Mouse (Mus musculus): ENCODE results near the gene Cmah.

The Cmah gene

DNA sequence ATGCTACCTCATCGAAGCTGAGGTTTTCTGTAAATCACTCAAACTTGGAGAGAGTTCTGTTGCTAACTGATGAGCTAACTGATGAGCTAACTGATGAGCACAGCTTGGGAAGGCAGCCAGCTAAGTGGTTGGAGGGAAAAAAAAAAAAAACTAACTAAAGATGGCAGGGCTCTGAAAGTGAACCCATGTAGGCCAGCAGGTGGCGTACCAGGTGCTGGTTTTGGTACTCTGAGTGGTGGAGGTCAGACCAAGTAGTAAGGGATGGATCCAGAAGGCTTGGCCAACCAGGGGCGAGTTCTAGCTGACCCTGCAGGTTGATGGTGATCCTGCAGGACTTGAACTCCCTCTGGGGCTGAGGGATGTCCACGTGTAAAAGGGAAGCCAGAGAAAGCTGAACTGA, 89.2 kb downstream of the Cmah start:
- peak; percentile 83 to 91 for DNase-seq (ENCODE audit: low spot score in 2 of 2)

DNA sequence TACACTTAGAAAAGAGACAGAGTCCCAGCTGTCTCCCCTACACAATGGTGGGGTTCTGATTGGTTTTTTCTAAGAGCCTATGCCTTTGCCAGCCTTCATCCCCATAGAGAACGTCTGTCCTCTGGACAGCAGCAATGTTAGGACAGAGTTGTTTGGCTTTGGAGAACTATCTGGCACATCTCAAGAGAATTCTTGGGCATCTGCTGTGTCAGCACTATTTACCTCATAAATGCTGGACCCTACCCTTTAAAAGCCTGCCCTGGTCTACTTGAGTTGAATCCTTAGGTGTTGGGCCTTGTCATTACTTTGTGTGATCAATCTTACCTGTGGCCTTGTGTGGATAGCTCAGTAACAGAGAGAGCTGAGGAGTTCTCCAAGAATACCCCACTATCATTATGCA, 90.8 kb downstream of the Cmah start:
- DNase-seq (ENCODE audit: low spot score in 2 of 2), result no peak

DNA sequence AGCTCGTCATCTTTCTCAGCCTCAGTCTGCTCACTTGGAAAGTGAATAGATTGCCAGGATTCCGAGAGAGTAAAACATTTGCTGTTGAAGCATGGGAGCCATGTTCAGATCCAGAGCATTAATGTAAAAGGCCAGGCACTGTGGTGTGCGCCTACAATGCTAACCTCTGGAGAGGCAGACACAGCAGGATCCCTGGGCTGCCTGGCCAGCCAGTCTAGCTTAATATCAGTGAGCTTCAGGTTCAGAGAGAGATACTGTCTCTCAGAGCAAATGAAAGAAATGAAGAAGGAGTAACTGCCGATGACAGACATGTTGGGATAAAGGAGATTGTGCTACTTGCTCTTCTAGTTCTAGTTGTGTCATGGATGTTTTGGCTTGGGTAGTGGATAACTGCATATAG, 91.6 kb downstream of the Cmah start:
- no peak for DNase-seq (ENCODE audit: low spot score in 2 of 2)

DNA sequence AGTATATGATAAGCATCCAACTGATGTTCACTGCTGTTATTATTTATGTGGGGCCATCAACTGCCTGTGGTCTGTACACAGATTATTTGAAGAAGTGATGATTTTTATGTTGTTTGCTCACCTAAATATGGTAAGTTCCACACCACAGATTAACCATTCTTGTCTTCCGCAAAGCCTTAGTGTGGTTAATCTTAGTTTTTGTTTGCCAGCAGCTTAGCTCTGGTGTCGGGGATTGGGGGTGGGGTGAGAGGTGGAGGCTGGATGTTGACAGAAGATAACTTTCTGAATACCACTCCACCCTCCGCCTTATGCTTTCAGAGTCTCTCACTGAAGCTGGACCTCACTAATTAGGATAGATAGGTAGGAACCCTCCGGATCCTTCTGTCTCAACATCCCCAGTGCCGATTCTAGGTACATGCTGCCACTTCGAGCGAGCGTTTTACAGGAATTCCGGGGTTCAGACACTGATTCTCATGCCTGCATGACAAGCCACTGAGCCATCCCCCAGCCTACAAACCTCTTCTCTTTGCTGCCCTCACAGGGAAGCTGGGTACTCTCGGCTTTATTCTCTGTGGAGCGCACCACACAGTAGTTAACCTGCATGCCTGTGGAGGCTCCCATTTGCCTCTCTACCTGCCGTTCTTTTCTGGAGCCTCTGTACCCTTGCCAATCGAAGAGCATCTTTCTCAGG, 92.5 kb downstream of the Cmah start:
- DNase-seq (ENCODE audit: low spot score in 2 of 2), result peak; percentile 79

DNA sequence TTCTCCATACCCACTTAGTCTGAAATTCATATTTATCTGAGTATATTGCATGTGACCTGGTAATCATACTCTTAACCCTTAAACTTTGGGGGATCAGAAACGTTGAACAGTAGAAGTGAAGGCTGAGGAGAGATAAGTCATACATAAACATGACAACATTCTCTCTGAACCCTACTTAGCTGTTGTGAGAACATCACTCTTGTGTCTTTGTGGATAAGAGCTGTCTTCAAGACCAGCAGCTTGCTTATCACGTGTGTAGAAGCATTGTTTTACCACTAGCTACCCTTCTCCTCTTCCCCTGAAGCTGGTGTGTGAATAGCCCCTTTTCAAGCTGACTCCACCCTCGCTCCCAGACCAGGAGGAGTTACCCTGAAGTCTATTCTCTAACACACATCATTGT, 94.8 kb downstream of the Cmah start:
- no peak for DNase-seq (ENCODE audit: low spot score in 2 of 2)

DNA sequence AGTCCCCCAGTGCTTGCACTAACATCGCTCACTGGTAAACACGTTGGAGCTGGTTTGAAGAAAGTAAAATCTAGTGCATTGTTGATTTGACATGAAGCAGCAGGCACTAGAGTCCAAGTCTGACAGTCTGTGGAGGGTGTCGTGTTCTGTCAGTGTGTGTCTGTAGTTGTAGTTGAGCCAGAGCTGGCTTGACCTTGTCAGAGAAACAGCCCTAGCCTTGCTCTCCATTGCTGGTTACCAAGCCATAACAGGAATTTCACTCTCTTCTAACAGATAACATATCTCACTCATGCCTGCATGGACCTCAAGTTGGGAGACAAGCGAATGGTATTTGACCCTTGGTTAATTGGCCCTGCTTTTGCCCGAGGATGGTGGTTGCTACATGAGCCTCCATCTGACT, 103.0 kb downstream of the Cmah start:
- no peak for DNase-seq (ENCODE audit: low spot score in 2 of 2)

DNA sequence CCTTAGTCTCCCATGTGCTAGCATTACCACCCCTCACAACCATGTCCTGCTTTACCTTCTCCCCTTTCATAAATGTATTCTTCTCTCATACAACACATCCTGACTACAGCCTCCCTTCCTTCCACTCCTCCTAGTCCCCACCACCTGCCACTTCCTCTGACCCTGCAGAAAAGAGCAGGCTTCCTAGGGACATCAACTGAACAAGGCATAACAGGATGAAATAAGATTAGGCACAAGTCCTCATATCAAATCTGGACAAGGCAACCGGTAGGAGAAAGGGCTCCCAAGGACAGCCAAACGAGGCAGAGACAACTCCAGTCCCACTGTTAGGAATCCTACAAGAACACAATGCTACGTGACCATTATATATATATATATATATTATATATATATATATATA, 104.4 kb downstream of the Cmah start:
- no peak for DNase-seq (ENCODE audit: low spot score in 2 of 2)

DNA sequence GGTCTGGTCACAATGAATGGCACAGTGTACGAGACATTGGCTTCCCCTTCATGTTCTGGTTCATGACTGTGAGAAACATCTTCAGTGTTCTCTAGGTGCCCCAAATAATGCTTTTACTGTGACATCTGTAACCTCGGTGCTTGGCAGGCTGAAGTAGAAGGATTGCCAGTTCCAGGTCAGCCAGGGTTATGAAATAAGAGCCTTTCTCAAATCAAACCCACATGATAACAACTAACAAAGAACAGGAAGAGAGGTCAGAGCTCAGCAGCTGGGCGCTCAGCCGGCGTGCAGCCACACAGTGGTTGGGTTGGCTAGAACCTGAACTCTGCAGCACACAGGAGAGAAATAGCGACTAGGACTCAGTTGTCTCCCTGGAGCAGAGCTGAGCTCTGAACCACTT, 115.1 kb downstream of the Cmah start:
- no peak for DNase-seq (ENCODE audit: low spot score in 2 of 2)

DNA sequence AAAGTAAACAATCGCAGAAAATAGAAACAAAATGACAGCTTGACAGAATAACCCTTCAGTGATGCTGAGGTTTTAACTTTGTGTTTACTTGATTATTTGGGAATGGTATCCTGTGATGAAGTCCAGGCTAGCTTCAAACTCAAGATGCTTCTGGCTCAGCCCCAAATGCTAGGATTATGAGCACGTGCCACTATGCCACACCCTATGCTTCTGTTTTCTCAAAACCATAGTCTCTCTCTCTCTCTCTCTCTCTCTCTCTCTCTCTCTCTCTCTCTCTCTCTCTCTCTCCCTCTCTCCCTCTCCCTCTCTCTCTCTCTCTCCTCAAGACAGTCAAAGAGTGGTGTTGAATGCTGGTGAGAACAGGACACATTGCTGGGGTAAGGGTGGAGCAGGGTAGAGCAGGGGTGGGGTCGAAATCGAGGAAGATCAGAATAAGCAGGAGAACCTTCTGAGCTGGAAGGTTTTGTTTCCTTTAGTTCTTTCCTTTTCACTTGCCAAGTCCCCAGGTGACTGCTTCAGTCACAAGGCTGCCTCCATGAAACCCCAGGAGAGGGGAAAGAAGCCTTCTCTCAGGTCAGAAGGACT, 116.7 kb downstream of the Cmah start:
- no peak for DNase-seq (ENCODE audit: low spot score in 2 of 2)

DNA sequence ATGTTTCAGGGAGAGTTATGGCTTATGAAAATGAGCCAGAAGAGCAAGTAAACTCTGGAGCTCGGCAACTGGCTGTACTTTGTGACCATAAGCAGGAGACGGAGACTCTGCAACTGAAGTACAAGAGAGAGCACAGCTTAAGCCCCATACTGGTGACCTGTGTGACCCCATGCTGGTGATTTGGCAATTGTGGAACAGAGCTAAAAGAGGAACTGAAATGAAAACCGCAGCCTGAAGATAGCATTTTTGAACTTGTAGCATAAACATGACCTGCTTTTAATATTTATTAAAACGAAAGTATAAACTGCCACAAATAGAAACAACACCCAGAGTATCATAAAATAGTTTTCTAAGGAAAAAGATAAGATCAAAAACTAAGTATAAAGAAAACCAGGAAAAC, 117.5 kb downstream of the Cmah start:
- DNase-seq (ENCODE audit: low spot score in 2 of 2), result peak in 1 of 2 experiments; percentile 38

DNA sequence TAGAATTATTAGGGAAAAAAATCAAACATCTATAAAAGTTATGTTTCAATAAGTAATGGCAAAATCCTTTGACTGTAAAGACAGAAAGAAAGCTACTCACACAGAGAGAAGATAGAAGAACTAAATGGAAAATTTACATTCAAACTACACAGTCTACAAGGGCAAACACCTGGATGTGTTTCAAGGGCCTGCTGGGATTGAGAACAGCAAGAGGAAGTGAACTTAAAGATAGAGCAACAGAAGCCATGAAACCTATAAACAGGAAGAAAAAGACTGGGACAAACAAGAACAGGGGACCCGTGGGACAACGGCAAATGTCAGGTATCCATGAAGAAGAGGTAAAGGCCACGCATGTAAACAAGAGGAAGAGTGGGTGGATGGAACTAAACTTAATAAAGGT, 118.0 kb downstream of the Cmah start:
- DNase-seq (ENCODE audit: low spot score in 2 of 2), result no peak

DNA sequence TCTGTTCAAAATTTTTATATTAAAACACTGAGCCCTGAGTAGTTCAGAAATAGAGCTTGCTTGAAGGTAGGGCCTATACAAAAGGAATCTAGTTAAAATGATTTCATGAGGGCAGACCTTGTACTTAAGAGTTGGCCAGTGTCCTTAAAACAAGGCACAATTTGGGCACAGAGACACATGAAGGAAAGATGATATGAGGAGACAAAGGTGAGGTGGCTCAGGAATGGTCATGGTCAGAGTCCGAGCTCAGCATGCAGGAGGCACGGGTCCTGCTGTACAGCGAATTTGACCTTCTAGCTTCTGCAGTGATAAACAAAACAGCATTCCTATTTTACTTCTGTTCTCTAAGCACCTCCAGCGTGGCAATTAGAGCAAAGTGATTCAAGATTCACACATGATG, 118.9 kb downstream of the Cmah start:
- DNase-seq (ENCODE audit: low spot score in 2 of 2), result no peak

DNA sequence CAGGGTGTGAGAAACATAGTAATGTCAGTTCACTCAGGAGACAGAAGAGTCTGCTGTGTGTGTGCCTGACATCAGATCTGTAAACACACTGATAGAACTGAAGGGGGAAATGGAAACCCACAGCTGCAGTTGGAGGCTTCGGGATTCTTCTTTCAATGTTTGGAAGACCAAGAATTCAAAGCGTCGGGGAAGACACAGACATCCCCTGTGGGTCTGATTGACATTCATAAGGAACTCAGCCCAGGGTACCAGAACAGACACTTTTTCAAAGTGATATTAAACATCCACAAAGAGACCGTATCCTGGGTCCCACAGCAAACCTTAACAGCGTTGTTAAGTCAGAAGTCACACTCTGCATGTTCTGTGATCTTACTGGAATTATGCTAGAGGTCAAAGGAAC, 119.8 kb downstream of the Cmah start:
- DNase-seq (ENCODE audit: low spot score in 2 of 2), result no peak

DNA sequence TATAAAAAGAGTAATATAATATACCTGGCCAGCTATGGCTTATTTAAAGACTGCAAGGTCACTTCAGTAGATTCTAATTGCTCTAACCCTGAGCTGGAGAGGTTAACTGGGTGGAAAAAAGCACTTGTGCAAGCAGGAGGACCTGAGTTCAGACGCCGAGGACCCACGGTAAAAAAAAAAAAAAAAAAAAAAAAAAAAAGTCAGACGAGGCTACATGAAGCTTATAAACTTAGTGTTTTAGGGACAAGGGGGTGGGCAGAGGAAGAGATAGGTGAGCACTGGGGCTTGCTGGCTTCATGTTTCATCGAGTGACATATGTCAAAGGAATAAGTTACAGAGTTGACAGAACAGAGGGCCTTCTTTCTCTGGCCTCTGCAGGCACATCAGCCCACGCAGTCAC, 121.4 kb downstream of the Cmah start:
- DNase-seq (ENCODE audit: low spot score in 2 of 2), result no peak

DNA sequence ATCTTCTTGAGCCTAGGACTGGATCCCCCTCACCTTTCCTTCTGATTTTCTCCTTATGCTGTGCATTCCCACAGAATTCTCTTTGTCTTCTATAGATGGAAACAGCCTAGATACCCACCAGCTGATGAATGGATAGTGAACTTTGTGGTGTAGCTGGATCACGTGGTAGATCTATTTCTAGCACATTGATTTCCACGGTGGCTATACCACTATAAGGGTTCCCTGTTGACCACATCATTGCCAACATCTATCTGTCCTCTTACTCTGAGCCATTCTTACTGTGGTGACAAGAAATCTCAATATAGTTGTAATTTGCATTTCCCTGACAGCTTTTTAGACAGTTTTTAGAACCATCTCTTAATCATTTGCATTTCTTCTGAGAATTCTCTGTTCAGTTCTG, 124.3 kb downstream of the Cmah start:
- no peak for DNase-seq (ENCODE audit: low spot score in 2 of 2)

DNA sequence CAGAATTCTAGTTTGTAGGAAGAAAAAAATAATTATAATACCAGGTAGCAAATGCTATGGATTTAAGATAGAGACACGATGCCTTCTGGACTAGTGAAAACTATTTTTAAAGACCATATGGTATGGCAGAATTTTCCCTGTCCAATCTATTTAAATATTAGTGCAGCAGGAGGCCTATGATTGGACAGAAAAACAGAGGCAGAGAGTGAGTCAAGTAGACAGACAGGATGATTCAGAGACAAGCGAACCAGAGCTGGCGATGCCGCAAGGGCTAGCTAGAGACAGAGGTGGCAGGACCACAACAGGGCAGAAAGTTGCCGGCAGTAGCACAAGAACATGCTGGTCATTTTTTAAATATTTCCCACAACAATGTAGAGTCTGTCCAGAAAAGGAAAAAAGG, 126.5 kb downstream of the Cmah start:
- no peak for DNase-seq (ENCODE audit: low spot score in 2 of 2)

DNA sequence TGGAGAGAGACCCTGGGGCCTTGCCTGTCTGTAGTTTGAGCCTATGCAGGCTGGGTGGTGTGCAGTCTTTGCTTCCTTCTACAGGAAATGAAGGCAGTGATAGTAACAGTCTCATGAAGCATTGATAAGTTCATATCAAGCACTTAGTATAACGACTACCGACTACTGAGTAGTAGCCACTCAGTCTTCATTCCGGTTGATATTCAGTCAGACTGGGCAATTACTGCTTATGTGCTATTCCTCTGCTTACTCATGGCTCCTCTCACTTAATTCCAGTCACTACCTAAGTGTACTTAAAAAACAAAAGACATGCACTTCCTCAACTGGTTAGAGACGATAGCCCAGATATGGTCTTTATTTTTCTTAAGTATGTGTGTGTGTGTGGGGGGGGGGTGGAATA, 129.2 kb downstream of the Cmah start:
- no peak for DNase-seq (ENCODE audit: low spot score in 2 of 2)

DNA sequence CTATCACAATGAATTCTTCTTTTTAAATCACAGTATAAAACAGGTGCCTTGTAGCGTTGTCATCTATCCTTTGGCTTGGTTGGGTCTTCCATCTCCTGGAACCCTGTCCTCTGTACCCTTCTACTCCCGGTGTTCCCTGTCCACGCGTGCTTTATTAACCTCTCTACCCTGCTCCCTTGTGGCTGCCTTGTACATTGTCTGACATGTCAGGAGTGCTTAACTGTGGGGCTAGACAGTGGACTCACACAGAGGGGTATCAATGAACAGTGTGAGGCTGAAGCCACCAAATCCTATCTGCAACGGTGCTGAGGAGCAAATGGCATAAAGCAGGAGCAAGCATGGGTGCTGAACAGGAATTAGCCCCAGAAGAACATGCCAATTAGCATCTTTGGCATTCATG, 133.3 kb downstream of the Cmah start:
- DNase-seq (ENCODE audit: low spot score in 2 of 2), result no peak

DNA sequence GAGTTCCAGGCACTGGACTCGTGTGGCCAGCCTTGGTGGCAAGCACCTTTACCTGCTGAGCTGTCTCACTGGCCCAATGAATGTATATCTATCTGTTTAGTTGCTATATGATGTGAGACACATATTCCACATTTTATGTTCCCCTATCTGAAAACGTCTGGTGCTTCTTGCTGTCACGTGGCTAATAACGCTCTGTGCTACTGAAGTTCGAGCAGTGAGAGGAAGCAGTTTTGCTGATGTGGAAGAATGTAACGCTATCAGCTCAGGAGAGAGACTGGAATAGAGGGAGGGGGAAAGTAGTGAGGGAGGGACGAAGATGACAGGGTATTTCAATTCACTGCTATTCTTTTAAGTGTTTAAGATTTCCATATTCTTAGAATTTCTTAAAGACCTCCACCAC, 136.6 kb downstream of the Cmah start:
- no peak for DNase-seq (ENCODE audit: low spot score in 2 of 2)

DNA sequence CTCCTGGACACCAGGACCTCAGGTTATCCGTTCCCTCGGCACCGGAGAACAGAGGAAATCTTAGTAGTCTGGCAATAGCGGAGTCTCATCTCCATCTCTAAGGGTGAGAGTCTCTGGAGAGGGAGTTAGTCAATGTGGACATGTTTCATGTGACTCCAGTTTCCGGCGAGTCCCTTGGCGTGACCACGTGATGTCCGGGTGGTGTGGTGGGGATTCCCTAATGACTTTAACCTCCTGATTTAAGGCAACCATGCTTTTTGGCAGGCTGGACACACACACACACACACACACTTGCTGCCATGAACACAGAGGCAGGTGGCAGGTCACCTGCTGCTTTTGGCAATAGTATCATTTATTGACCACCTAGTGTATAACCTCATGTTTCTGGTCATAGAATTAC, 138.8 kb downstream of the Cmah start:
- DNase-seq (ENCODE audit: low spot score in 2 of 2), result no peak

DNA sequence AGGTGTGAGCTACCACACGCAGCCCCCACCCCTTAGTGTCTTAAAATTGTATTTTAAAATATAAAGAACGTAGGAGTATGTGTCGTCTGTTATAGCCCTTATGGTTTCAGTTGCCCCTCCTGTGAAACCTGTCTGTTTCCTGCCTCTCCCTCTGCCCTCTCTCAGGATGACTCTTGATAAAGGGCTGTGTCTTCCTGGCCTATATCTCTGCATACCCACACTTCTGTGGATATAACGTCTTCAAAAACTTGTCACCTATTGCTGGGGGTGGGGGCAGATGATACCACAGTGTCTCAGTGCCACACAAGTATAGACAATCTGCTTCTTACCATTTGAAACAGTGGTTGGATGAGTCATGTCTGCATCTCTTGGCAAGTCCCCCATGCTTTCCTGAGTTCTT, 140.6 kb downstream of the Cmah start:
- no peak for DNase-seq (ENCODE audit: low spot score in 2 of 2)

DNA sequence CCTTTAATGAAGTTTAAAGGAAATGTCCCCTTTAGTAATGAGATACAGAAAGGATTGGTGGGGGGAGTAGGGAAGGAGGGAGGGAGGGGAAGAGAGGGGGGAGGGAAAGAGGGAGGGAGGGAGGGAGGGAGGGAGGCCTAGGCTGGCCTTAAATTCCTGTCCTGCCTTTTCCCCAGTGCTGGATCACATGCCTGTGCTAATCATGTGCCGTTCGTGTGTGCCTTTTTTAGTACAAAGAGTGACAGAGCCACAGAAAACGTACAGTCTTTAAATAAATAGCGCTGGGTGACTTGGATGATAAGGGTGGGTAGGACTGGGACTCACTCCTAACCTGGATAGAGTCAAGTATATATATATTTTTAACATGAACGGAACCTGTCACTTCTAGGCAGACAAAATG, 150.4 kb downstream of the Cmah start:
- DNase-seq (ENCODE audit: low spot score in 2 of 2), result no peak

DNA sequence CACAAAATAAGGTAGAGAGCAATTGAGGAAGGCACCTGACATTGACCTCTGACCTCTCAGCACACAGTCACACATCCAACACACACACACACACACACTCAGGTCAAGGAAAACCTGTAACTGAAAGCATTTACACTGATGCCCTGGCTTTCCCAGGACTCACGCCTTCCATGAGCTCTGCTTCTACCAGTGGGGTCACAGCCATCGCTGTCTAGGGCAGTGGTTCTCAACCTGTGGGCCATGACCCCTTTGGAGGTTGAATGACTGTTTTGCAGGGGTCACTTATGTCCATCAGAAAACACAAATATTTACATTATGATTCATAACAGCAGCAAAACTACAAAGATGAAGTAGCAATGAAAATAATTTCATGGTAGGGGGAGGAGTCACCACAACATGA, 152.3 kb downstream of the Cmah start:
- DNase-seq (ENCODE audit: low spot score in 2 of 2), result no peak

DNA sequence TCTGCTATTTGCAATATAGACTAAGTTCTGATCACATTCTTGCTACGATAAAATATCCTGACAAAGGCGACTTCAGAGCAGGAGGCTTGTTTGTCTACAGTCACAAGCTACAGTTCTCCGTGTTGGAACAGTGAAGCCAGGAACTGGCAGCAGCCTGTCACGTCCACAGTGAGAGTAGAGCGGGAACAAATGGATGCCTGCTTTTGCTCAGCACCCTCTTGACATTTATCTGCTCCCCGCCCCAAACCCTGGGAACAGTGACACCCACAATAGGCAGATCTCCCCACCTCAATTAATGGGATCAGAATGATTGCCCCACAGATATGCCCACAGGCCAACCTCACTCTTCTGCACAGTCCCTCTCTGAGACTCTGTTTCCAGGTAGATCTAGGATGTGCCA, 153.6 kb downstream of the Cmah start:
- DNase-seq (ENCODE audit: low spot score in 2 of 2), result no peak

All from spleen, postnatal 4 days (tissue).